Mouse (Mus musculus) megakaryocyte progenitor cell, adult 5-6 weeks (primary cell): Measurements from ENCODE around the gene Tmem189. TPM values are rescaled to one million over a fixed set of nuclear protein-coding genes. Genes with fewer than 3 reads are reported as not detected.
A peak's percentile ranks its signal among the peaks of the same experiment; 100 is the strongest.

Source experiments
- ATAC-seq: replicated peaks from 2 replicates; pipeline ENCODE4 v1.8.0; 2016; ENCODE audit warnings: mild to moderate bottlenecking, moderate TSS enrichment, inconsistent platforms; ENCODE audit not compliant: poor library complexity
- total RNA-seq, 2 experiments: library from RNA; stranded (forward) in 1 of 2; stranded (reverse) in 1 of 2; fragments of 157-497, 149-512 nt in 1 of 2; fragments of 200-1000 nt in 1 of 2; gene quantifications; 2 replicates each; pipeline versions ENCODE4 v1.2.3 to v1.2.4; 2015 to 2017

Gene Tmem189
- total RNA-seq, 2 experiments from 2014 or later, result 18.0 to 20.0 TPM

DNA sequence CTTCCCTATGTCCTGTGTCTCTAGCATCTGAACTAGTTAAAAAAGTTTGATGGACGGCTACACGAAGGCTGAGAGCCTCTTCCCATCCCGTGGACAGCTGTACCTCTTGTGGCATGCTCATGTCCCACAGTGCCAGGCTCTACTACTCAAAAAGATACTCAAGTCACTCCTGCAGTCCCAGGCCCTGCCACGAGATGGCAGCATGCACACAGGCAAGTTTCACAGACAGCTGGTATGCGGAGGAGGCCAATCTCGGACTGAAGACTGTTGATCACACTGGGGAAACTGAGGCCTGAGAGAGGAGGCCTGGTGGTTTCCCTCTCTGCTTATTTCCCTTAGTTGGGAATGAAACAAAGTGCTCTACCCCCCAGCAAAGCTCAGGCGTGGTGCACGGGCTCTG, 4.5 kb downstream of the Tmem189 start:
- peak; percentile 56 for ATAC-seq

DNA sequence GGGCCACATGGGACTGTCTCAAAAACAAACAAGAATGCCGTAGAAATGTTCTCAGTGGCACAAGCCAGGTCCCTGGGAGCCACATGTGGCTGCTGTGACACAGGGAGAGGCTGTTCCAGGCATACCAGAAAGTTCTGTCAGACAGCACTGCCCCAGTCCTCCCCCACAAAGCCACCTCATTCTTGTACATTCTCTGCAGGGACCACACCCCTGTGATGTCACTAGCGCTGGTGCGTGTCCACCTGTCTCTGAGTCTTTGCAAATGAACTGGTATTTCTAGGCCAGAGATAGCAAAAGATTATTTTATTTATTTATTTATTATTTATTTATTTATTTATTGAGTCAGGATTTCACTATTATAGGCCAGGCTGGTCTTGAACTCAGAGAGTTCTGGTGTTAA, 5.9 kb downstream of the Tmem189 start:
- ATAC-seq, result no peak

DNA sequence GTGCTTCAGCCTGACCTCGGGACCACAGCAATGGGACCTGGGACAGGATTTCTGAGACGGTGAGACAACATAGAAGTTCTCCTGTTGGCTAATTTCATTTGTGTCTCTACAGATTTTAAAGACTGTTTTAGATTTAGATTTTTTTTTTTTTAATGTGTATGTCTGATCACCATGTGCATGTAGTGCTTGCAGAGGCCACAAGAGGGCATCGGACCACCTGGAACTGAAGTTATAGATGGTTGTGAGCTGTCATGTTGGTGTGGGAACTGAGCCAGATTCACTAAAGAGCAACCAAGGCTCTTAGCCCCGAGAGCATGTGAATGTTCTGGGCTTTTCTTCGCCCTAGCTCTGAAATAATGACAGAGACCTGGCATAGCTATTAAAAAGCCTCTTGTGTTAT, 9.0 kb downstream of the Tmem189 start:
- ATAC-seq, result peak; percentile 54

DNA sequence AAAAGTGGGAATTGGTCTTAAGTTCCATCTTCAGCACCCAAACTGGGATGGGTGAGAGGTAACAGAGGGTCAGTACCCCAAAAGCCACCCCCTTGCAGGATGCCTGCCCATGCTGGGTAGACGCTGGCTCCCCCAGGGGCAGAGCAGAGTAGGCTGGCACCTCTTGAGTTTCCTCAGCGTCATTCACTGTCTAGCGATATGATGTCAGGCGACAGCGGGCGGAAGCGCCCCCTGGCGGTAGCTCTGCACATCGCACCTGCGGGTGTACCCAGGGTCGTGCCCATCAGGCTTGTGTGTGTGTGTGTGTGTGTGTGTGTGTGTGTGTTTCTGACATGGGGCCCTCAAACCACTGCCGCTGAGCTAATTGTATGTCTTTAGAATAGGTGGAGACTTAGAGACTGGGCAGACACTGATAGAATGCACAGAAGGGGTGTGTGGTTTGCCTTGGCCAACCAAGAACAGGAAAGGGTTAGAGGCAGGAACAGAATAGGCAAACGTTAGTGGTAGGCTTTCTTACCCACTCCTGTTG, 9.7 kb downstream of the Tmem189 start:
- peak; percentile 86 for ATAC-seq

DNA sequence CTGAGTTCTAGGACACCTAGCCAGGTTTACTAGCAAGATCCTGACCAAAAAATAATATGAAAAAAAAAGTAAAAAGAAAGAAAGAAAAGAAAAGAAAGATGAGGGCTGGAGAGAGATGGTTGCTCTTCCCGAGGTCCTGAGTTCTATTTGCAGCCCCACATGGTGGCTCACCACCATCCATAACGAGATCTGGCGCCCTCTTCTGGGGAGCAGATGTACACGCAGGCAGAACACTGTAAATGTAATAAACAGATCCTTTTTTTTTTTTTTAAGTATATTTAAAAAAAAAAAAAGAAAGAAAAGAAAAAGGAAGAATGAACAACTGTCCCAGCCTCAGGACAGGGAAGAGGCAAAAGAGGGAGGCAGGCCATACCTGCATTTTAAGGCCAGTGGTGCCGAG, 11.0 kb downstream of the Tmem189 start:
- ATAC-seq, result no peak

DNA sequence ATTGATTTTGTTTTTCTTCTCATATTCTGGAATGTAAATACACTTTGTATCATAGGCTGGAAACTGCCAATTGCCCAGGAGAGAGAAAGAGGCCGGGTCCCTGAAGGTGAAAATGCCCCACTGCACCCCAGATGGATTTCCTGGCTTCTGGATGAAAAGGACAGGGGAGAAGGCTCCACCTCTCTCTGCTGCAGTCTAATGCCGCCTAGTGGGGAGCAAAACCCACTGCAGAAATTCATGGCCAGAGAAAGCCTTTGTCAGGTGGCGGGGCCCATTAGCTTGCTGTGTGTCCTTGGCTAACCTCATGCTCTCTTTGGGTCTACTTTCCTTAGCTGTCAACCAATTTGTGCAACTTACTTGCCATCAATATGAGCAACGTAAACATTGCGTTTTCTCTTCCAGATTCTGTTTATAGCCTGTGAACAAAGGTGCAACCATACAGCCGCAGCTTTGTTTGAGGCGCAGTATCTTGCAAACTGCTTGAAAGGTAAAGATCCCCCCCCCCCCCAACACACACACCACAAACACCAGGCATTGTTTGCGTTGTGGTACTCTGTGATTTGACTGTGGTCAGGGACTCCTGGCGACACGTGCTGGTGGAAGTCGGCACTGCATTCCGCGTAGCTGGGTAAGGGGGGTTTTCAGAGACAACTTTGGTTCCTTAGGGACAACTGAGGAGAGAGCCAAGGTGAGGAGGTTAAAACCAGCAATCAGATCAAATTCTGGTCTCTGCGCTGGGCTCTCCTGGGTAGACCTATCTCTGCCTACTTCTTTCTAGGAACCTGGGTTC, 14.3 kb downstream of the Tmem189 start:
- ATAC-seq, result peak; percentile 57

DNA sequence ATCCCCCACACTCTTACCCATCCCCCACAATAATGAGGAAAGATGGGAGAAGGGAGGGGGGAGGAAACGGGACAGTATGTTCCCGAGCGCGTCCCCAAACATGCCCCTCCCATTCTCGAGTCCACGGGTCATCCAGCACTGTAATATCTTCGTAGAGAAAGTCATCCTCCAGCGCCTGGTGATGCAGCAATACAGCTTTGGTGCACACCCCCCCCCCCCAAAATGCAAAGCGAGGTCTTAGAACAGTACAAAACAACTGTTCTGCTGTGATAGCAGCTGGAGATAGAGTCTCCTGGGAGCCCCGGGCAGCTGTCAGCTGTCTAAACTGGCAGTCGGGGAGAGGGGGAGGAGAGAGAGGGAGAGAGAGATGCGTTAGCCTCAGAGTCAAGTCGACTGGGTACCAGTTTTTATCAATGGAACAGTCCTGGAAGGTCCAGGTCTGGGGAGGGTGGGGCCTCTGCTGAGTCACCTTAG, 17.4 kb downstream of the Tmem189 start:
- ATAC-seq, result peak; percentile 82

DNA sequence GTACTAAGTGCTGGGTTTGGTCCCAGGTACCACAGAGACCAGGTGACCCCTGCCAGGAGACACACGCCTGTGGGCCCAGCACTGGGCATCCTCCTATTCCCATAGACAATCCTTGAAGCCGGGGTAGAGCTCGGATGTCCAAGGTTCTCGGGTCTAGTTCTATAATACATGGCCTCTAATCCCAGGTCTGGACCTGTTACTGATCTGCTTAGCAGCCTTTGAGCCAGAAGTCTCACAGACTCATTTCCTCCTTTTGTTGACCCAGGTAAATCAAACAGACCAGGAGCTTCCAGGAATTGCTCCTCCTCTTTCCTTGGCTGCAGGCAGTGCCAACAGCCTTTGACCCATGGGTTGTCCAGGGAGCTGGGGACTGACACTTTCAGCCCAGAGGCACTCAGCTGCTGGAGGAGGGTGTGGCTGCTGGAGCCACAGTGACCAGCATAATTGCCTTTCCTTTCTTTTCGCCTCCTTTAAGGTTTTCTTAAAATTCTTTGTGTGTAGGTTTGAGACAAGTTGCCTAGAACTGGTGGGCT, 18.5 kb downstream of the Tmem189 start:
- ATAC-seq, result no peak

DNA sequence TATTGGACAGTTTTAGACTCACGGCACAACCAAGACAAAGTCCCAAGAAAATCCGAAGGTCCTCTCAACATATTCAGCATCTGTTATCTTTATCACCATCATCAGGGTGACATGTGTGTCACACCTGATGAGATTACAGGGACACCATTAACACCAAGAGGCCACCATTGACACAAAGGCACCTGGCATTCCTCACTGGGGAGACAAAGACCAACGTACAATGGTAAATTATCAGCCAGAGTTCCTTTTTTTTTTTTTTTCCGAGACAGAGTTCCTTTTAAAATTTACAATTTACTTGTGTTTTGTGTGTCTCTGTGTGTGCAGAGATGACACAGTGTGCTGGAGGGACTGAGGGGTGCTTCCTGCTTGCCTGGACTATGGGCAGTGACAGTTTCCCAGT, 20.2 kb downstream of the Tmem189 start:
- ATAC-seq, result no peak

DNA sequence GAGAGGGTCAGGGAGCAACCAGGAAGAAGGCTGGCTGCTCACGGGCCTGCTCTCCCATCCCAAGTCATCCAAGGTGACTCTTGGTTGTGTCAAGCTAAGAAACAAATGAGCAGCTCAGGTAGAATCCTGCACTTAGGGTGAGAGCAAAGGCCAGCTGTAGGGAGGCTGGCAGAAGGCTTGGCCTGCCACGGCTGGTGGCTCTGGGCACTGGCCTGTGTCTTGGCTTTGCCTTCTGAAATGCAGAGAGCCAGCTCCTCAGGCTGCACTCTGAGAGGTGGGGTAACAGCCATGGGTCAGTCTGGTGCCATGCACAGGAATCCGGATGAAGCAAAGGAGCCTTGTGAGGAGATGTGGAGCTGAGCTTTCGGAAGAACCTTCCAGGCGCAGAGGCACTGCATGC, 21.2 kb downstream of the Tmem189 start:
- ATAC-seq, result no peak

DNA sequence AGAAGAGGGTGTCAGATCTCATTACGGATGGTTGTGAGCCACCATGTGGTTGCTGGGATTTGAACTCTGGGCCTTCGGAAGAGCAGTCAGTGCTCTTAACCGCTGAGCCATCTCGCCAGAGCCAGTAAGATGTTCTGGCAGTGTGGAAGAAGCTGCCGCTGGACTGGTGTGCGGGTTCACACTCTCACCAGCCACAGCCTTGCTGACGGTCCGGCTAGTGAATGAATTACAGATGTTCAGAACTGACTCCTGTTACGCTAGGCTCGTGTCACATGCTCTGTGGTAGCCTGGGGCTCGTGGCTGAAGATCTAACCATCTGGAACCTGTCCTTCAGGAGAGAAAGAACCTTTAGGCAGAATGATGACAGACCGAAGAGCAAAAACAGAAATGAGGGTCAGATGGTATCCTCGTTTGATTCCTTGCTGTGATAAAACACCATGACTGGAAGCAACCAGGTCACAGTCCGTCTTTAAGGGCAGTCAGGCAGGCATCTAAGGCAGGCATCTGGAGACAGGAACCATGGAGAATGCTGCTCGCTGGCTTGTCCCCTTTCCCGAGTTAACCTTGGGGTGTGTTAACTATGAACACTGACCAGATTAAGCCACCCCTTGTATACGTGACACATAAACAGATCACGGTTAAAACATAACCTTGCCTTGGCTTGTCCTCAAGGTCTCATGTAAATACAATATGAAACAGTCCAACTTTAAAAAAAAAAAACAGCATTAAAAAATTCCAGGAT, 23.5 kb downstream of the Tmem189 start:
- ATAC-seq, result no peak

DNA sequence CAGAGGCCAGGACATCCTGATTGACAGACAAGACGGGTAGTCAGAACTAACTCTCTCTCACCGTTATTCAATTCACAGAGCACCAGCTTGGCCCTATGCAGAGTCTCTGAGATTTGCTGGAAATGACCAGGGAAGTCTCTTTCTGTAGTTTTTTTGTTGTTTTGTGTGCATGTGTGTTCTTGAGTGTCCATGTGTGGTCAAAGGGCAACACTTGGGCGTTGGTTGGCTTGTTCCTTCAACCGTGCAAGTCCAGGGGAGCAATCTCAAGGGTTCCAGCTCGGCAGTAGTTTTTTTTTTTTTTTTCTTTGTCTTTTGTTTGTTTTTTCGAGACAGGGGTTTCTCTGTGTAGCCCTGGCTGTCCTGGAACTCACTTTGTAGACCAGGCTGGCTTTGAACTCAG, 26.9 kb downstream of the Tmem189 start:
- no peak for ATAC-seq

DNA sequence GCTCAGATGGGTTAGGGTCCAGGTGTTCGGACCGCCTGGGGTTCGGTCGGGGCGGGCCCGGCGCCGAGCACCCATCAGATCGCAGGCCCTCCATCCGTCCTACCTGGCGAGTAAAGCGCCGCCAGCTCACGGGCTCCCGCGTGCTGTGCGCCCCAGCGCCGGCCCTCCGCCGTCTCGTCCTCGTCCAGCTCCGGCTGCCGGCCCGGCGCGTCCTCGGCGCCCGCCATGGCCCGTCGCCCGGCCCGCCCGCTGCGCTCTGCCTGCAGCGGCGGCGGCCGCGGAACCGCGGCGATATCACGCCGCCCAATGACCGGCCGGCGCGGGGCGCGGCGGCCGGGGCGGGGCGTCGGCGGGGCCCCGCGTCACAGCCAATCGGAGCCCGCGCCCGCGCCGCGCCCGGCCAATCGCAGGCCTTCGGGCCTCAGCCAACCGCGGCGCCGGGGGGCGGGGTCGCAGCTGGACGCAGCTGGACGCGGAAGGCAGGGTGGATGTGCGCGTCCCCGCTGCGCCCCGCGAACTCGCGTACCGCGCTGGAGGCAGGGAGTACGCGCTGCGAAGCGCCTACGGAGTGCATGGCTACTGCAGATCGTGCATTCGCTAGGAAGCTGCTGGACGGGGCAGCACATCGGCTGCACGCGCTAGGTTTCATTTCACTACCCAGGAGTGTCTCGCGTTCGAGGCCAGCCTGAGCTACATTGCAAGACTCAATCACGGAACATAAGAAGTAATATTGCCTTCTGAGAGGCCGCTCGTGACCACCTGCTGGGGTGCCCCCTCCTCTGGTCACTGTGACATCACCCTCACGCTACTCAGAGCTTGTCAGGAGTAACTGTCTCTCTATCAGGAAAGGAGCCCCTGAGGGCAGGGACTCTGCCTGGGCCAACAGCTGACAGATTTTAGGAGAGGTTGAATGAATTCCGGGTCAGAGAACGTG, 28.1 kb downstream of the Tmem189 start, which contains the start of gene Gm20431:
Gm20431 (minus strand) TSS at position 227 of the 934 bp plus-strand sequence.
- peak; percentile 79 for ATAC-seq

DNA sequence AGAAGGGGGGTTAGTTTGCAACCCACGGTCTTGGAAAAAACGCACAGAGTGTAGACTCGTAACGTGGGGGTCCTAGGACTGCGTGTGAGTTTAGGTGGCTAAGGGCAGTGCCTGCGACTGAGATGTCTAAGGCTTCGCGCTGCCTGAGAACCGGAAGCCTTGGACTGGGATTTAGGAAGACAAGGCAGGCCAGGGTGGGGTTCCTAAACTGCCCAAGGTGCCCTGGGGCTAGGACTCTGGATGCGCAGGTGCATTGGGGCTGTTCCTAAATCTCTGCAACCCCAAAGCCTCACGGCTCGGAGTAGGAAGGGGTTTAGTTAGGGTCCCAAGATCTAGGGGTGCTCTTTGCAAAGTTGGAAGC, 29.0 kb downstream of the Tmem189 start:
- no peak for ATAC-seq

DNA sequence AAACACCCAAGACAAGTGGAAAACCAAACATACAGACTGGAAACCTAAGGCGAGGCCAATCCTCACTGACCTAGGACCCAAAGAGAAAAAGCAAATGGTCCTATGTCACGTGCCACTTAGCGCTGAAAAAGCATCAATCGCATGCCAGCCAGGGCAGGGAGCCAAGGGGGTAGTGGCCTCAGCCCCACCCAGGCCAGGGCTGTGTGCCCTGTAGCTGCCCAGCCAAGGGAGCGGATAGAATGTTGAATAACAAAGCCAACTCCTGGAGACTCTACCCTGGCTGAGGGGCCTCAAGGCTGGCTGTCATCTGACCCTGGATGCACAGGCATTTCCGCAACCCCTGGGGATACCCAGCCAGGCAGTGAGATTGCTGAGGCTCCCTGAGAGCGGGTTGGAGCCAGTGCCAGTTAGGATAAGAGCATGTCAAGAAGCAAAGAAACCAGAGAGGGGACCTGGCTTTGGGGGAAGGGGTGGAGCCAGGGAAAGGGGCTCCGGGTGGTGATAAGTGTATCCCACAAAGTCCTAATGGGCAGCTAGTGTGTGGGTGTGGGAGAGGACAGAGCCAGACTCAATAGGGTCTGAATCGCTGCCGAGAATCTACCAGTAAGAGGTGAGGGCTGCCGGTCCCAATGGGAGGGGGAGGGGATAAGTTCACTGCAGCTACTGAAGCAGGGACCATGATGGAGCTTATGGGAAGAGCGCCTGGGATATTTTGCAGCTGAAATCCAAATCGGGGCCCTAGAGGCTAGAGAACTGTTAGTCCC, 29.6 kb downstream of the Tmem189 start:
- ATAC-seq, result no peak; the same call in 1 of the 2 replicates

DNA sequence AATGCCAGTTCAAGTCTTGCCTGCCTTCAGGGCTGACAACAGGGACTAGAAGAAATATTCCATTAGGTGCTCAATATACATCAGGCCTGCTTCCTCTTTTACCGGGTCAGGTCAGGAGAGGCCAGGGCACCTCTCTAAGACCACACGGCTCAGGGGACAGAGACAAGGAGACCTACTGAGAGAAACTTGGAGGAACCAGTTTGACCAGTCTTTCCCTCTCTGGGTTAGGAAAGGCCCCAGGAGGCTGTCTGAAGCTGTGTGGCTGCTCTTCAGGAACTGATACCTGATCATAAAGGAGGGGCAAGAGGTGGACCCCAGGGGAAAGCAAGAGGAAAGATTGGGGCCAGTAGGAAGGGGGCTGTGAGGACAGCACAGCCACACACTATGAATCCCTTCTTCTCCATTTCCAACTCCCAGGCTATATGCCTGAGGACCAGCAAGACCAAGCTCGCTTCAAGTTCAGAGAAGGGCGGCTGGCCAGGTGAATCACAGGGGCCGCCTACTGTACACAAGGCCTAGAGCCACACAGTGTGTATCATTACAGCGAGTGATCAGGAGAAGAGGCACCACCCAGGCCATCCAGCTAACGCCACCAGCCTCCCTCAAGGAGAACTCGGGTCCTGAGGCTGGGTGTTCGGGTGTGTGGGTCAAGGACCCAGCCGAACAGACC, 30.3 kb downstream of the Tmem189 start:
- no peak for ATAC-seq

DNA sequence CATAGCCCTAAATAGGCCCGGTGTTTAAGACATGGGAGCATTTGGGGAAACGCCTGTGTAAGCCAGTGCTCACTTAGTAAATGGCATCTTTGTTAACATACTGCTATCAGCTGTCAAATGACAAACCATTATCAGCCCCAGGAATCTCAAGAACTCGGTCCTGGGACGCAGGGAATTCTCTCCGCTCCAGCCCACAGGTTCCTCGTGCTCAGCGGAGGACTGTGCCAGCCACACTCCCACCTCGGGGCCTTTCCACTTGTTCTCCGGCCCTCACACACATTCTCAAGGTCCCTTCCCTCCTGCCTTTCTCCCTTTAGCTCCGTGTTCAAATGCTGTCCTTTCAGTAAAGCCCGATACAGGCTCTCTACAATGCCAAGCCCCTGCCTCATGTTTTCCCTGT, 30.9 kb downstream of the Tmem189 start:
- no peak for ATAC-seq

DNA sequence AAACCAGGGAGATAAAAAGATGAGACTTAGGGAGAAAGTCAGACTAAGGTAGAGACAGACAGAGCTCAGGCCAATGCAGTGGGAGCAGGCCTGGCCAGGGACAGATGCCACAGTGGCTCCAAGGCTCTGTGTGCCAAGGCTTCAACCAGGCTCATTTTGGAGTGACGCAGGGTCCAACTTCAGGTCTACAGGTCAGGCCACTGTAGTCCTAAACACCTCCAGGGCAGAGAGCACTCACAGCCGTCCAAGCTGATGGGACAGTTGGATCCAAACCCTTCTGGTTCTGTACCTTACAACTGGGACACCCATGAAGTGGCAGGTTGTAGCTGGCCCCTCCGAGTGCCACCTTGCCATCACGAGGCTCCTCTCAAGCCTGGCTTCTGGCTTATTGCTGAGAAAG, 31.6 kb downstream of the Tmem189 start:
- no peak for ATAC-seq
